Mouse (Mus musculus) bone marrow macrophage, adult 2 months (primary cell): ENCODE results near the gene Lsm4.

Source experiments
- CTCF ChIP-seq: IDR thresholded peaks from 2 replicates; pipeline ENCODE4 v1.5.1; 2012; ENCODE audit warnings: low read depth, mild to moderate bottlenecking, low read length, moderate library complexity
- POLR2A ChIP-seq: IDR thresholded peaks from 2 replicates; pipeline ENCODE4 v1.6.1; 2012; ENCODE audit warnings: mild to moderate bottlenecking, low read depth, low read length, borderline replicate concordance

DNA sequence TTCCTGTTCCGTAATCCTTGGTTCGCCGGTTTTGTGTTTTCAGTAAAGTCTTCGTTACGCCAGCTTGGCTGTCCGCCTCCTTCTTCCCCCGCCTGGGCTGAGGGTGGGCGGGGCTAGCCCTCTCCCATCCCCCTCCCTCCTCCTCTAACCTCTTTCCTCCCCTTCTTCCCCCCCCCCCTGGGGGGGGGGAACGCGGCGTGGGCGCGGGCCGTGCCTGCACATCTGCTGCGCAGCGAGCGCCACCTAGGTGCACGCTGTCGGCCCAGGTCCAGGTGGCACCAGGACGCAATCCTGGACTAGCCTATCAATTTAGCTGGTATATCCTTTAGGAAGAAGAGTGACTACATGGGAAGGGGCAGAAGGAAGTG, 27.5 kb downstream of the Lsm4 start:
- TF ChIP-seq CTCF (peak; percentile 50), POLR2A (no peak)
